Mouse (Mus musculus) liver, embryonic 11.5 days (tissue): ENCODE results near the gene Gba. TPM values are rescaled to one million over a fixed set of nuclear protein-coding genes. Genes with fewer than 3 reads are reported as not detected.

Experiments
- ATAC-seq: fragments of 200-750 bp; cut with Nextera tagmentation; replicated peaks from 2 replicates; pipeline ENCODE4 v1.8.0; 2017; ENCODE audit warnings: moderate number of reproducible peaks, mild to moderate bottlenecking, moderate TSS enrichment, moderate library complexity; ENCODE audit not compliant: low FRiP score
- DNase-seq: peaks from one replicate; pipeline ENCODE4 v3.0.0-alpha.2; 2017; ENCODE audit warnings: low spot score
- H3K27ac ChIP-seq: fragments of 300-500 bp; sonication (generic); 2 replicates; pipeline ENCODE4 v1.5.1; 2014; ENCODE audit warnings: mild to moderate bottlenecking, low read depth, low read length, control low read depth
- H3K27me3 ChIP-seq: fragments of 300-500 bp; sonication (generic); replicated peaks from 2 replicates; pipeline ENCODE4 v1.6.1; 2014; ENCODE audit warnings: low read length, mixed read lengths; ENCODE audit not compliant: control insufficient read depth, insufficient read depth
- H3K36me3 ChIP-seq: fragments of 300-500 bp; sonication (generic); 2 replicates; pipeline ENCODE4 v1.6.1; 2014; ENCODE audit warnings: mild to moderate bottlenecking, low read length, moderate library complexity, mixed read lengths; ENCODE audit not compliant: control insufficient read depth, insufficient read depth
- H3K4me1 ChIP-seq: fragments of 300-500 bp; sonication (generic); replicated peaks from 2 replicates; pipeline ENCODE4 v1.6.1; 2014; ENCODE audit warnings: low read length, mixed read lengths; ENCODE audit not compliant: control insufficient read depth, insufficient read depth
- H3K4me2 ChIP-seq: fragments of 300-500 bp; sonication (generic); 2 replicates; pipeline ENCODE4 v1.6.1; 2014; ENCODE audit warnings: mild to moderate bottlenecking, control low read depth, moderate library complexity
- H3K4me3 ChIP-seq: fragments of 300-500 bp; sonication (generic); 2 replicates; pipeline ENCODE4 v1.5.1; 2014; ENCODE audit warnings: low read depth, low read length, control low read depth
- H3K9ac ChIP-seq: fragments of 300-500 bp; sonication (generic); 2 replicates; pipeline ENCODE4 v1.6.1; 2014; ENCODE audit warnings: low read depth, low read length, control low read depth
- H3K9me3 ChIP-seq: fragments of 300-500 bp; sonication (generic); 2 replicates; pipeline ENCODE4 v1.6.1; 2016; ENCODE audit warnings: low read length, inconsistent platforms, mixed read lengths; ENCODE audit not compliant: control insufficient read depth
- whole genome bisulfite sequencing: fragments of 180-500 bp; shearing (Covaris S2); extraction: QIAGEN DNeasy Blood & Tissue Kit; methylation state at CpG from one replicate; pipeline ENCODE4 v1.1.7; 2014; 5-methylcytosine and 5-hydroxymethylcytosine counted together
- polyA plus RNA-seq: library from polyadenylated mRNA; unstranded; fragments of >200 nt; fragmentation: Nextera tagmentation; extraction: Ambion mirVana; gene quantifications from 2 replicates; pipeline ENCODE4 v1.2.1, GENCODE M21; 2014

The Gba gene
- polyA plus RNA-seq, 1 experiment from 2014 or later: 38.5 TPM

- peaks cover 4% of the 10 kb centered on the region for H3K4me1 ChIP-seq
- no peak overlapping the region for H3K9ac ChIP-seq
- H3K36me3 ChIP-seq: no peaks in the 10 kb centered on the region
- no peaks in the 10 kb centered on the region for H3K9me3 ChIP-seq
- 69% methylated on average over 14 of the region's 14 CpGs for WGBS
- H3K27me3 ChIP-seq: peaks cover 18% of the 10 kb centered on the region
- DNase-seq (no peak), ATAC-seq (no peak)
- H3K4me2 ChIP-seq: no peak overlapping the region
- no peak overlapping the region for H3K4me3 ChIP-seq
- no peak overlapping the region for H3K27ac ChIP-seq
Measured at GRCm38 (mm10) chr3:89233562-89234110, 30.9 kb downstream of the Gba start.

GRCm38 (mm10) chr3:89236516-89236915 is 33.8 kb downstream of the Gba start:
- no peak overlapping the region for H3K27ac ChIP-seq

GRCm38 (mm10) chr3:89237682-89238081 is 35.0 kb downstream of the Gba start:
- no peak overlapping the region for H3K27ac ChIP-seq
- H3K4me1 ChIP-seq: no peaks in the 10 kb centered on the region; the same call in 1 of the 2 replicates
- H3K4me3 ChIP-seq: no peak overlapping the region
- DNase-seq: no peak
- no peak for ATAC-seq
- peaks cover 4% of the 10 kb centered on the region for H3K27me3 ChIP-seq
- H3K9me3 ChIP-seq: no peaks in the 10 kb centered on the region
- no peak overlapping the region for H3K4me2 ChIP-seq
- H3K9ac ChIP-seq: no peak overlapping the region
- WGBS: 87% methylated on average over 21 of the region's 21 CpGs
- H3K36me3 ChIP-seq: no peaks in the 10 kb centered on the region

More at GRCm38 (mm10) chr3:89236516-89236915, 33.8 kb downstream of the Gba start:
- Histone ChIP-seq H3K9me3 (no peaks in the 10 kb centered on the region), H3K4me3 (no peak overlapping the region), H3K4me2 (no peak overlapping the region), H3K4me1 (no peaks in the 10 kb centered on the region; the same call in 1 of the 2 replicates), H3K36me3 (no peaks in the 10 kb centered on the region), H3K9ac (no peak overlapping the region), H3K27me3 (peaks cover 8% of the 10 kb centered on the region)
- no peak for DNase-seq
- ATAC-seq: no peak
- WGBS: 83% methylated on average over 10 of the region's 10 CpGs

GRCm38 (mm10) chr3:89238494-89238893 is 35.8 kb downstream of the Gba start:
- ATAC-seq (no peak), DNase-seq (no peak)
- H3K4me3 ChIP-seq: no peak overlapping the region
- no peaks in the 10 kb centered on the region for H3K36me3 ChIP-seq
- H3K9me3 ChIP-seq: no peaks in the 10 kb centered on the region
- H3K27me3 ChIP-seq: peaks cover 6% of the 10 kb centered on the region
- no peak overlapping the region for H3K9ac ChIP-seq
- H3K4me1 ChIP-seq: peaks cover 3% of the 10 kb centered on the region; the same call in 1 of the 2 replicates
- no peak overlapping the region for H3K4me2 ChIP-seq
- 57% methylated on average over 12 of the region's 12 CpGs for WGBS
- no peak overlapping the region for H3K27ac ChIP-seq

- H3K4me3 ChIP-seq: no peak overlapping the region
- H3K4me2 ChIP-seq: no peak overlapping the region
- H3K36me3 ChIP-seq: no peaks in the 10 kb centered on the region
- ATAC-seq: no peak
- peaks cover 29% of the 10 kb centered on the region for H3K4me1 ChIP-seq
- 67% methylated on average over 9 of the region's 9 CpGs for WGBS
- H3K9me3 ChIP-seq: no peaks in the 10 kb centered on the region
- DNase-seq: no peak
- H3K27ac ChIP-seq: no peak overlapping the region
- H3K9ac ChIP-seq: no peak overlapping the region
- peaks cover 24% of the 10 kb centered on the region for H3K27me3 ChIP-seq
Measured at GRCm38 (mm10) chr3:89242331-89242895, 39.7 kb downstream of the Gba start.

GRCm38 (mm10) chr3:89243609-89244008 is 40.9 kb downstream of the Gba start:
- peak overlapping the region; percentile 44 for H3K4me2 ChIP-seq

GRCm38 (mm10) chr3:89244158-89244981 is 41.6 kb downstream of the Gba start:
- Histone ChIP-seq H3K4me2 (peak overlapping the region; percentile 84), H3K36me3 (no peaks in the 10 kb centered on the region), H3K9me3 (no peaks in the 10 kb centered on the region), H3K9ac (no peak overlapping the region), H3K27ac (no peak overlapping the region), H3K4me3 (peak overlapping the region; percentile 75), H3K4me1 (peaks cover 31% of the 10 kb centered on the region), H3K27me3 (peaks cover 24% of the 10 kb centered on the region)
- DNase-seq: no peak
- WGBS: 18% methylated on average over 25 of the region's 25 CpGs
- no peak for ATAC-seq

More at GRCm38 (mm10) chr3:89243609-89244008, 40.9 kb downstream of the Gba start:
- Histone ChIP-seq H3K27ac (no peak overlapping the region), H3K9ac (0 out of 2 replicates have a peak overlapping the region, but pooled peaks have one; percentile 20), H3K4me1 (peaks cover 31% of the 10 kb centered on the region), H3K27me3 (peaks cover 24% of the 10 kb centered on the region), H3K36me3 (no peaks in the 10 kb centered on the region), H3K9me3 (no peaks in the 10 kb centered on the region), H3K4me3 (peak overlapping the region; percentile 15; the same call in 1 of the 2 replicates)
- ATAC-seq: no peak; the same call in 1 of the 2 replicates
- 19% methylated on average over 14 of the region's 14 CpGs for WGBS
- no peak for DNase-seq

GRCm38 (mm10) chr3:89244982-89245687 is 42.4 kb downstream of the Gba start:
- H3K36me3 ChIP-seq: no peaks in the 10 kb centered on the region
- DNase-seq (no peak), ATAC-seq (no peak)
- H3K27ac ChIP-seq: no peak overlapping the region
- peaks cover 24% of the 10 kb centered on the region for H3K27me3 ChIP-seq
- peak overlapping the region; percentile 84 for H3K4me2 ChIP-seq
- H3K9me3 ChIP-seq: no peaks in the 10 kb centered on the region
- 3% methylated on average over 23 of the region's 26 CpGs for WGBS
- H3K4me1 ChIP-seq: peaks cover 31% of the 10 kb centered on the region
- H3K9ac ChIP-seq: no peak overlapping the region
- peak overlapping the region; percentile 75 for H3K4me3 ChIP-seq
